Mouse (Mus musculus) lung, embryonic 14.5 days (tissue): ENCODE measurements at regions not wholly inside any gene's neighbourhood (a gene's known extent, or its start where the extent isn't known, plus 50 kb on each side); places are given as distances from the start of the nearest gene placed in this dataset.

Source experiments
- ATAC-seq: fragments of 200-750 bp; cut with Nextera tagmentation; 2 replicates; pipeline ENCODE4 v1.8.0; 2017; ENCODE audit warnings: mild to moderate bottlenecking, moderate TSS enrichment, moderate library complexity; ENCODE audit not compliant: insufficient read depth
- DNase-seq: peaks from one replicate; pipeline ENCODE4 v3.0.0-alpha.2; 2015
- H3K27ac ChIP-seq: fragments of 300-500 bp; sonication (generic); 2 replicates; pipeline ENCODE4 v1.5.1; 2014; ENCODE audit warnings: low read depth, mild to moderate bottlenecking, moderate library complexity
- H3K27me3 ChIP-seq: fragments of 300-500 bp; sonication (generic); 2 replicates; pipeline ENCODE4 v1.6.1; 2014; ENCODE audit warnings: low read length, control low read depth; ENCODE audit not compliant: insufficient read depth
- H3K36me3 ChIP-seq: fragments of 300-500 bp; sonication (generic); 2 replicates; pipeline ENCODE4 v1.6.1; 2014; ENCODE audit warnings: control low read depth; ENCODE audit not compliant: insufficient read depth
- H3K4me1 ChIP-seq: fragments of 300-500 bp; sonication (generic); 2 replicates; pipeline ENCODE4 v1.6.1; 2014; ENCODE audit warnings: antibody characterized with exemption, control low read depth; ENCODE audit not compliant: insufficient read depth
- H3K4me2 ChIP-seq: fragments of 300-500 bp; sonication (generic); 2 replicates; pipeline ENCODE4 v1.6.1; 2014; ENCODE audit warnings: mild to moderate bottlenecking
- H3K4me3 ChIP-seq: fragments of 300-500 bp; sonication (generic); 2 replicates; pipeline ENCODE4 v1.5.1; 2014; ENCODE audit warnings: low read depth, low read length
- H3K9ac ChIP-seq: fragments of 300-500 bp; sonication (generic); 2 replicates; pipeline ENCODE4 v1.6.1; 2014
- H3K9me3 ChIP-seq: fragments of 300-500 bp; sonication (generic); 2 replicates; pipeline ENCODE4 v1.6.1; 2016; ENCODE audit warnings: low read depth, low read length, control low read depth
- CTCF ChIP-seq: IDR thresholded peaks from 2 replicates; pipeline ENCODE4 v1.5.1; 2016; ENCODE audit warnings: antibody characterized with exemption, low read depth
- WGBS: fragments of 180-500 bp; shearing (Covaris S2); extraction: QIAGEN DNeasy Blood & Tissue Kit; methylation state at CpG from one replicate; pipeline ENCODE4 v1.1.7; 2014; 5-methylcytosine and 5-hydroxymethylcytosine counted together

DNA sequence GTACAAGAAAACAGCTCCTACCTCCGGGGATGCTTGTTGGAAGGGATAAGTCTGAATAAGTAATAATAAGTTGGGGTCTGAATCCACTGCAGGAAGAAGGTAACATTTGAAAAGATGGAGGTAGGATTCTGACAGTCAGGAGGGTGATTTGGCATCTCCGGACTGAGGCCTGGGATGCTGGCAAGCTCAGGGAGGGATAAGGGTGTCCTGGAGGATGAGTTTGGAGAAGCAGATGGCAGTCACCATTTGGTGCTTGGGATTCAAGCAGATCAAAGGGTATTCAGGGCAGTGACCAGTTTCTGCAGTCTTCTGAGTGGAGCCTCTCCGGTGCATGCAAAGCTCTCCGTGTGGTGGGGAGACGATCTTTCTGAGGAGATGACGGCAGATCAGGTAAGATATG is 62.9 kb upstream of the Gm2310 start:
- no peak overlapping the region for H3K4me2 ChIP-seq
- TF ChIP-seq CTCF = no peak
- no peaks in the 10 kb centered on the region for H3K36me3 ChIP-seq
- H3K27me3 ChIP-seq = no peaks in the 10 kb centered on the region
- ATAC-seq (no peak), DNase-seq (no peak)
- no peak overlapping the region for H3K9ac ChIP-seq
- no peak overlapping the region for H3K4me3 ChIP-seq
- H3K9me3 ChIP-seq = no peaks in the 10 kb centered on the region
- H3K27ac ChIP-seq = no peak overlapping the region
- no peaks in the 10 kb centered on the region for H3K4me1 ChIP-seq
- 53% methylated on average over 6 of the region's 6 CpGs for WGBS

DNA sequence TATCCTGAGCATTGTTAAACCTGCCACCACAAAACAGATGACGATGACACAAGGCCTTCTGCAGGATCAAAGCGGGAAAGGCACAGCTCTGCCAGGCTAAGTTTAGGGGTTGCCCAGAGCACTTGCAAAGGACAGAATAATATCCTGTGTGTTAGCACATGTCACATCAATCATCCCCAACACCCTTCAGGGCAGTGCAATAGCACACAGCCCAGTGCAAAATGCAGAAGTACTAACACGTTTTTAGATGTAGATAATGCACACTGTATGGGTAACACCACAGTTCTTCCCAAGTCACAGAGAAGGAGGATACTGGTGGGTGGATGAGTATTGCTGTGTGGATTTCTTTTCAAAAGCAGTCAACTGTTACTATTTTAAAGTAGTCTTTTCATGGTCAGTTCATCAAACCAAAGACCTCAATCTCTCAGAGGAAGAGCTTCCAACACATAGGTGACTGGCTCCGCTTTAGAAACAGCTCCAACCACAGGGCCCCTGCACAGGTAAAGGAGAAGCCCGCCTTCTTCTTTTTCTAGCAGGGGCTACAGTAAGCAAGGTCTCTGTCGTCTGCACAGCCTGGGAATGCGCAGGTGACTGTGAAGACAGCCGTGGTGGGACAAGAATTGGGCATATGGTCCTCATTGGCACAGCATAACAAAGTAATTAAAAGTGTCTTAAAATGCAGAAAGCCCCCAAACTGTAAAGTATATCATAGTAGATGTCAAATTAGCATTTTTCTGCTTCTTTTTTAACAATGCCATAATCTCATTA is 61.6 kb upstream of the Gm2310 start:
- DNase-seq (no peak), ATAC-seq (no peak)
- WGBS = 56% methylated on average over 8 of the region's 8 CpGs
- no peak for TF ChIP-seq CTCF
- Histone ChIP-seq H3K4me3 (no peak overlapping the region), H3K4me2 (no peak overlapping the region), H3K9ac (no peak overlapping the region), H3K36me3 (no peaks in the 10 kb centered on the region), H3K4me1 (no peaks in the 10 kb centered on the region), H3K27ac (no peak overlapping the region), H3K9me3 (no peaks in the 10 kb centered on the region), H3K27me3 (no peaks in the 10 kb centered on the region)

DNA sequence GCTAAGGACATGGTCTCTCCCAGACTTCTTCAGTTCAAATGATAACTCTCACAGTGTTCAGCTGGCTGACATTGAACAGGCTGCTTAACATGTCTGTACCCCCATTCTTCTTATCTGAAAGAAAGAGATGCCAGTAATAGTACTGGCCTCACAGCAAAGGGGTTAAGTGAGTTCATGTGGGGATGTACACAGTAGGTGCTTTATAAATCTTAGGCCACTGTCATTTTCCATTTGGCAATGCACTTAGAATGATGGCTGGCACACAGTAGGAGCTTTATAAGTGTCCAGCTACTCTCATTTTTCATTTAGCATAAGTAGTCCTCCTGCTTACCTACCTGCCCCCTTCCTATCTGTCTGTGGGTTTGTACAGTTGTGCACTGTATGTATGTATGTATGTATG is 60.3 kb upstream of the Gm2310 start:
- Histone ChIP-seq H3K4me3 (no peak overlapping the region), H3K9ac (no peak overlapping the region), H3K9me3 (no peaks in the 10 kb centered on the region), H3K27me3 (no peaks in the 10 kb centered on the region), H3K4me1 (no peaks in the 10 kb centered on the region), H3K27ac (no peak overlapping the region), H3K36me3 (no peaks in the 10 kb centered on the region), H3K4me2 (no peak overlapping the region)
- no peak for TF ChIP-seq CTCF
- ATAC-seq (no peak), DNase-seq (no peak)

DNA sequence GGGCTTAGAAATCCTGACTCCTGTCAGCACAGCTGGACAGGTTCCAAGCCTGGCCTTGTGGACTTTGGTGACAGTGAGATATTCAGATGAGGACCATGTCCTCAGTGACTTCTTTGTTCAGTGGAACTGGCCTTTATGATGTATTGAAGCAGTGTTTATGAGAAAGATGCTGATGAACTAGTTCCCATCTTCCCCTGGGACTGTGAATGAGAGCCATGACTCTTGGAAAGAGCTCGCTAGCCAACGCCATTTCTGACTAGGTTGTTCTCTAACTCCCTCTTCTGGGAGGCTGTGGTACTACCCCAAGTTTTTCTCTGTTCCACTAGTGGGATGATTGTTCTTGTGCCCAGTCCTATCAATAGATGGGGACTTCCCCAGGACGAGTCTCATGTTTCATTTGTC is 57.7 kb upstream of the Gm2310 start:
- Histone ChIP-seq H3K9ac (no peak overlapping the region), H3K27me3 (no peaks in the 10 kb centered on the region), H3K27ac (no peak overlapping the region), H3K4me1 (no peaks in the 10 kb centered on the region), H3K4me2 (no peak overlapping the region), H3K4me3 (no peak overlapping the region), H3K36me3 (no peaks in the 10 kb centered on the region), H3K9me3 (no peaks in the 10 kb centered on the region)
- ATAC-seq (no peak; the same call in 1 of the 2 replicates), DNase-seq (peak; percentile 74)
- WGBS = 10% methylated on average over 3 of the region's 3 CpGs
- peak; percentile 61 for TF ChIP-seq CTCF

DNA sequence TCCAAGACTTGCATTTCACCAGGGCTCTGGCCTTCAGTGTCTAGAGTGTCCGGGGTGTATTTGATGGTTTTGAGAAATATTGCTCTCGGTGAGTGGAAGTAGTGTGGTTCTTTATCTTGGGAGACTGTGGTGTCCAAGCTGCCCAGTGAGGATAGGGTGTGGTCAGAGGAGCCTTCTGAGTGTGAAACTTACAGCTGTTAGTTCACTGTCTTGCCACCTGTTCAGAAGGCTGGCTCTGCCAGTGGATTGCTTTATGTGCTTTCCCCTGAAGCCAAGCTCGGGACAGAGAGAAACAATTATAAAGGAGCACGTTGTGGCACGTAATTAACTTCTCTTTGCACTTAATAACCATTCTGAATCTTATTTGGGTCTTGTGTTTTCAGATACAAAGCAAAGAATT is 57.2 kb upstream of the Gm2310 start:
- 72% methylated on average over 5 of the region's 5 CpGs for WGBS
- Histone ChIP-seq H3K4me2 (no peak overlapping the region), H3K27me3 (no peaks in the 10 kb centered on the region), H3K4me3 (no peak overlapping the region), H3K36me3 (no peaks in the 10 kb centered on the region), H3K27ac (no peak overlapping the region), H3K9ac (no peak overlapping the region), H3K4me1 (no peaks in the 10 kb centered on the region), H3K9me3 (no peaks in the 10 kb centered on the region)
- DNase-seq (no peak), ATAC-seq (no peak)
- no peak for TF ChIP-seq CTCF

DNA sequence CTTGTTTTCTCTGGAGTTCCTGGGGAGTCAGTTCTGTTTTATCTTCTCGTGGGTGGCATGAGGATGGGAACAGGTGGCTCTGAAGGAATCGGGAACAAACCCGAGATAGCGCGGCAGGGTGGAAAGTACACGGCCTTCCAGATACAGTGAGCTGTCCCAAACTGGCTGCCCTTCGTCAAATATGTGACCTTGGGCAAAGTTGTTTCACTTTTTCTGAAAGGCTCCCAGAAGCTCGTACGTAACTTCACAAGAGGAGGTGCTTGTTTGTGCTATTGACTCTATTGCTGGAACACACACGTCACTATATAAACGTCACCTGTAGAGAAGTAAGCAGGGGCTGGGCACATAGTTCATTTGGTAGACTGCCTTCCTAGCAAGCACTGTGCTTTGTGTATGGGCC is 49.9 kb upstream of the Gm2310 start:
- 5% methylated on average over 11 of the region's 11 CpGs for WGBS
- H3K27ac ChIP-seq = peak overlapping the region; percentile 83
- peak overlapping the region; percentile 72 for H3K4me2 ChIP-seq
- peak overlapping the region; percentile 47 for H3K9ac ChIP-seq
- peak overlapping the region; percentile 51 for H3K4me3 ChIP-seq
- H3K4me1 ChIP-seq = no peaks in the 10 kb centered on the region
- H3K9me3 ChIP-seq = no peaks in the 10 kb centered on the region
- DNase-seq (peak; percentile 24), ATAC-seq (peak; percentile 41; the same call in 1 of the 2 replicates)
- no peaks in the 10 kb centered on the region for H3K36me3 ChIP-seq
- TF ChIP-seq CTCF = no peak
- no peaks in the 10 kb centered on the region for H3K27me3 ChIP-seq
